Mouse (Mus musculus) bone marrow, adult 2 months (tissue): Measurements from ENCODE around the gene Nrg3. TPM values are rescaled to one million over a fixed set of nuclear protein-coding genes. Genes with fewer than 3 reads are reported as not detected.
"Not testable (repeated sequence)": the region's sequence is repeated elsewhere in the genome, so short reads cannot be mapped to it uniquely, and the experiment has no call there.

Experiments used
- H3K27ac ChIP-seq: fragments of 200-500 bp; 2 replicates; pipeline ENCODE4 v1.5.1; 2012; ENCODE audit warnings: low read depth, mild to moderate bottlenecking, control low read depth, inconsistent platforms, low read length; ENCODE audit not compliant: control insufficient read depth, poor library complexity, insufficient read depth
- H3K4me1 ChIP-seq: fragments of 200-500 bp; 2 replicates; pipeline ENCODE4 v1.6.1; 2011; ENCODE audit warnings: low read length; ENCODE audit not compliant: control insufficient read depth, insufficient read depth
- H3K4me3 ChIP-seq: fragments of 200-500 bp; replicated peaks from 2 replicates; pipeline ENCODE3; 2011; ENCODE audit warnings: mild to moderate bottlenecking, low read depth, low read length, control low read depth; ENCODE audit not compliant: control insufficient read depth
- CTCF ChIP-seq: fragments of 200-500 bp; IDR thresholded peaks from 2 replicates; pipeline ENCODE4 v1.5.1; 2011; ENCODE audit warnings: low read length, control low read depth; ENCODE audit not compliant: control insufficient read depth, insufficient read depth
- POLR2A ChIP-seq: fragments of 200-500 bp; IDR thresholded peaks from 2 replicates; pipeline ENCODE4 v1.6.1; 2011; ENCODE audit warnings: low read depth, mild to moderate bottlenecking, control low read depth, low read length, borderline replicate concordance; ENCODE audit not compliant: control insufficient read depth
- WGBS: fragments of 180-500 bp; shearing (Covaris S2); methylation state at CpG from one replicate; pipeline ENCODE4 v1.1.7; 2018; 5-methylcytosine and 5-hydroxymethylcytosine counted together
- polyA plus RNA-seq: library from polyadenylated mRNA; stranded (reverse); fragments of >200 nt; gene quantifications from 2 replicates; pipeline ENCODE4 v1.2.4, GENCODE M21; 2011; ENCODE audit warnings: low replicate concordance; ENCODE audit not compliant: missing spikeins, insufficient read depth, insufficient read length

Gene Nrg3
- polyA plus RNA-seq, 1 experiment = not detected

- Histone ChIP-seq H3K27ac (no peak overlapping the region), H3K4me1 (no peaks in the 10 kb centered on the region), H3K4me3 (no peak overlapping the region)
- TF ChIP-seq POLR2A (no peak), CTCF (no peak)
- WGBS = 67% methylated on average over 3 of the region's 3 CpGs
These were observed 354.9 kb downstream of the Nrg3 start for GRCm38 (mm10) chr14:39117977-39118376.

- 60% methylated on average over 3 of the region's 3 CpGs for WGBS
- not testable (repeated sequence) for H3K27ac ChIP-seq, H3K4me3 ChIP-seq, H3K4me1 ChIP-seq
These were observed 356.2 kb downstream of the Nrg3 start for GRCm38 (mm10) chr14:39116522-39117231.

DNA sequence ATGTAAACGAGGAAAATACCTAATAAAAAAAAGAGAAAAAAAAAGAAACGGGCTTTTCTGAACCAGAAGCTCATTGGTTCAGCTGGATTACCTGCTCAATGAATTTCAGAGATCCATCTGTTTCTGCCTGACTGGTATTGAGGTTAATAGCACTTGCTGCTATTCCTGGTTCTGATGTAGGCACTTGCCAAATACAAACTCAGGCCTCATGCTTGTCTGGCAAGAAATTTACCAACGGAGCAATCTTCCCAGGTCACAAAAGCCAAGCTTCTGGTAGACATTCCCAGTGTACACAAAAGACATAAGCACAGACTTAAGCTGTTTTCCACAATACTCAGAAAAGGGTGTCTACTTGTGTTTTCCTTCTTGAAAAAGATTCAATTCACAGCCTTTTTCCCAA lies 363.3 kb downstream of the Nrg3 start:
- H3K4me3 ChIP-seq = no peak overlapping the region
- H3K27ac ChIP-seq = no peak overlapping the region
- TF ChIP-seq CTCF (no peak), POLR2A (no peak)
- no peaks in the 10 kb centered on the region for H3K4me1 ChIP-seq
- WGBS = 62% methylated on average over 3 of the region's 3 CpGs

GRCm38 (mm10) chr14:39106776-39107175 lies 366.1 kb downstream of the Nrg3 start:
- no peak overlapping the region for H3K4me3 ChIP-seq
- no peak overlapping the region for H3K27ac ChIP-seq
- WGBS = 81% methylated on average over 3 of the region's 3 CpGs
- no peak for TF ChIP-seq POLR2A
- TF ChIP-seq CTCF = no peak
- H3K4me1 ChIP-seq = no peaks in the 10 kb centered on the region

DNA sequence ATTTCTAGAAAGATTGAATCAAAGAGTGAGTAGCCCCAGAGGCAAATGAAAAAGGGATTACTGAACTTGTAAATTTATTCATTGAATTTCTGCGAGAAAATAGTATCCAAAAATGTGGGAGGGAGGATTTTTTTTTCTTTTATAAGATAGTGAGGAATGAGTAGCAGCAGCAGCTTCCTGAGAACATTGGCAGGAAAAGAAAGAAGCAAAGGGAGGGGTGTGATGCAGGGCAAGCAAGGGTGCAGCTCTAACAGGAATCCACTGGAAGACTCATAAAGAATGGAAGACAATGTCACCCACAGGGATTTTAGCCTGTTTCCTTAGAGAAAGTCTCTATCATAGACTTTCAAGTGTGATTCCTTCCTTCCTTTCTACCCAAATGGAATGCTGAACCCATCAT lies 377.7 kb downstream of the Nrg3 start:
- WGBS = 65% methylated on average over 1 of the region's 1 CpGs
- Histone ChIP-seq H3K4me1 (no peaks in the 10 kb centered on the region), H3K27ac (no peak overlapping the region), H3K4me3 (no peak overlapping the region)
- TF ChIP-seq CTCF = no peak
- no peak for TF ChIP-seq POLR2A

DNA sequence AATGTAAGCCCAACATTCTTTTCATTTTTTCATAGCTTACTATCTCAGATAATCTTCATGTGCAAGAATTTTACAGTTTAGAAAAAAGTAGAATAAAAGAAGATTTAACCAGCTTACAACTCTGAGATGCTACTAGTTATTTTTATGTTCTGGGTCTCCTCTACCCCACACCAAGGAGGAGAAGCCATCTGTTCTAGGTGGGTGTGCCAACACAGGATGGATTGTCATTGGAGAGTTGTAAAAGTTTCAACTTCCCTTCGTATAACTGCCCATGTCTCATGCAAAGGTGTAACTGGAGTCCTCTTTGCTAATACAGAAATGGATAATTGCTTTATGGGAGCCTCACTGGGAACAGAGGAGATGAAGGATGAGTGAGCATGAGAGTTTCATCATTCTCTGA lies 393.4 kb downstream of the Nrg3 start:
- Histone ChIP-seq H3K27ac (no peak overlapping the region), H3K4me3 (no peak overlapping the region), H3K4me1 (no peaks in the 10 kb centered on the region)
- no peak for TF ChIP-seq POLR2A
- no peak for TF ChIP-seq CTCF
- WGBS = 54% methylated on average over 1 of the region's 1 CpGs

DNA sequence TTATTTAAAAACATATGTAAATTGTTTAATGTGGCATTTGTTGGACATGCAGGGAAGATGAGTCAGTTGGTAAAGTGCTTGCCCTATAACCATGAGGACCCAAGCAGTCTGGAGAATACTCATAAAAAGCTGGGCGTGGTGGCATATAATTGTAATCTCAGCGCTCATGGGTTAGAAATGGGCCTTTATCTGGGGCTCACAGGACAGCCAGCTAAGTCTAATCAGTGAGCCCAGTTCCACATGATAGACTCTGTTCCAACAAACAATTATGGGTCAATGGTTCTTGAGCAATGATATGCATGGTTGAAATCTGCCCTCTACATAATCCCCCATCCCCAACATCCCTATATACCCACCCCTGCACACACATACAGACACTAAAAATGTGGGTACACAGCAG lies 421.3 kb downstream of the Nrg3 start:
- Histone ChIP-seq H3K27ac (no peak overlapping the region), H3K4me1 (no peaks in the 10 kb centered on the region), H3K4me3 (no peak overlapping the region)
- TF ChIP-seq POLR2A (no peak), CTCF (no peak)
- 86% methylated on average over 2 of the region's 2 CpGs for WGBS

DNA sequence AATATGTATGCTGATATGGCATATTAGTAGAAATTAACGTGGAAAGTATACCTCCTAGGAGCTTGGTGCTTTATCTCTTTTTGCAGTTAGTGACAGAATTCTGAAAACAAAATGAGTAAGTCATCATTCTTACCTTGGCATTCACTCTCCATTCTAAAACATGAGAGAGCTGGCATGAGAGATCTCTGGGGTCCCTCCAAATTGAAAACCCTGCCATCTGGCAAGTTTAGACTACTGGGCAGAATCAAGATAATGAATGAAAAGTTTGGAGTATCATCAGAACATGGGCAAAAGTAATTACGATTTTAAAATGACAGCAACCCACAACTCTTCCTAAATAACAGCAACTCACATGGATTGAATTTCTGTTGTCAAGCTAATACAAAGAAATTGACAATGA lies 423.9 kb downstream of the Nrg3 start:
- no peak overlapping the region for H3K4me3 ChIP-seq
- no peak for TF ChIP-seq CTCF
- TF ChIP-seq POLR2A = no peak
- H3K27ac ChIP-seq = no peak overlapping the region
- H3K4me1 ChIP-seq = no peaks in the 10 kb centered on the region
- 49% methylated on average over 2 of the region's 2 CpGs for WGBS

- H3K27ac ChIP-seq = no peak overlapping the region
- no peak overlapping the region for H3K4me3 ChIP-seq
- 76% methylated on average over 1 of the region's 1 CpGs for WGBS
- no peak for TF ChIP-seq CTCF
- no peak for TF ChIP-seq POLR2A
- H3K4me1 ChIP-seq = no peaks in the 10 kb centered on the region
These were observed 428.6 kb downstream of the Nrg3 start for GRCm38 (mm10) chr14:39044290-39044689.
